Mouse (Mus musculus) heart, embryonic 14.5 days (tissue): Measurements from ENCODE around the gene Prdm9. TPM values are rescaled to one million over a fixed set of nuclear protein-coding genes. Genes with fewer than 3 reads are reported as not detected.
"Not testable (repeated sequence)": the region's sequence is repeated elsewhere in the genome, so short reads cannot be mapped to it uniquely, and the experiment has no call there.

ENCODE experiments used
- ATAC-seq: fragments of 200-750 bp; cut with Nextera tagmentation; 2 replicates; pipeline ENCODE4 v1.8.0; 2017; ENCODE audit warnings: low read depth, moderate TSS enrichment; ENCODE audit not compliant: insufficient number of reproducible peaks, insufficient read depth, low FRiP score
- H3K27ac ChIP-seq, 2 experiments: fragments of 200-500 bp in 1 of 2; fragments of 300-500 bp in 1 of 2; sonication (generic) in 1 of 2; replicated peaks in 1 of 2; 2 replicates each; pipeline ENCODE4 v1.5.1; 2012 to 2014; ENCODE audit warnings: low read depth in 2 of 2, low read length in 2 of 2, control low read depth in 1 of 2, mild to moderate bottlenecking in 1 of 2, mixed read lengths in 1 of 2; ENCODE audit not compliant: control insufficient read depth in 1 of 2, insufficient read depth in 1 of 2
- H3K27me3 ChIP-seq: fragments of 300-500 bp; sonication (generic); 2 replicates; pipeline ENCODE4 v1.6.1; 2014; ENCODE audit warnings: mild to moderate bottlenecking, low read length, control low read depth; ENCODE audit not compliant: control insufficient read depth, insufficient read depth
- H3K36me3 ChIP-seq: fragments of 300-500 bp; sonication (generic); 2 replicates; pipeline ENCODE4 v1.6.1; 2014; ENCODE audit warnings: mild to moderate bottlenecking, control low read depth, low read length, mixed read lengths; ENCODE audit not compliant: control insufficient read depth, insufficient read depth
- H3K4me1 ChIP-seq, 2 experiments: fragments of 200-500 bp in 1 of 2; fragments of 300-500 bp in 1 of 2; sonication (generic) in 1 of 2; 2 replicates each; pipeline ENCODE4 v1.6.1; 2012 to 2014; ENCODE audit warnings: low read length in 2 of 2, control low read depth in 1 of 2, mixed read lengths in 1 of 2; ENCODE audit not compliant: control insufficient read depth in 2 of 2, insufficient read depth in 2 of 2
- H3K4me2 ChIP-seq: fragments of 300-500 bp; sonication (generic); 2 replicates; pipeline ENCODE4 v1.6.1; 2014; ENCODE audit warnings: mild to moderate bottlenecking, low read length
- H3K4me3 ChIP-seq, 2 experiments: fragments of 200-500 bp in 1 of 2; fragments of 300-500 bp in 1 of 2; sonication (generic) in 1 of 2; 2 replicates each; pipeline ENCODE4 v1.5.1; 2012 to 2014; ENCODE audit warnings: low read length in 2 of 2, mild to moderate bottlenecking in 2 of 2, control low read depth in 1 of 2, low read depth in 1 of 2, moderate library complexity in 1 of 2; ENCODE audit not compliant: control insufficient read depth in 1 of 2, insufficient read depth in 1 of 2
- H3K9ac ChIP-seq: fragments of 300-500 bp; sonication (generic); 2 replicates; pipeline ENCODE4 v1.6.1; 2014; ENCODE audit warnings: mild to moderate bottlenecking, low read length
- H3K9me3 ChIP-seq: fragments of 300-500 bp; sonication (generic); 2 replicates; pipeline ENCODE4 v1.6.1; 2016; ENCODE audit warnings: low read length, control low read depth; ENCODE audit not compliant: control insufficient read depth
- WGBS: fragments of 180-500 bp; shearing (Covaris S2); extraction: QIAGEN DNeasy Blood & Tissue Kit; methylation state at CpG from one replicate; pipeline ENCODE4 v1.1.7; 2014; 5-methylcytosine and 5-hydroxymethylcytosine counted together
- polyA plus RNA-seq: library from polyadenylated mRNA; unstranded; fragments of >200 nt; fragmentation: Nextera tagmentation; extraction: Ambion mirVana; gene quantifications from 2 replicates; pipeline ENCODE4 v1.2.1, GENCODE M21; 2014

Gene Prdm9
- polyA plus RNA-seq, 1 experiment from 2014 or later = 0.78 TPM

DNA sequence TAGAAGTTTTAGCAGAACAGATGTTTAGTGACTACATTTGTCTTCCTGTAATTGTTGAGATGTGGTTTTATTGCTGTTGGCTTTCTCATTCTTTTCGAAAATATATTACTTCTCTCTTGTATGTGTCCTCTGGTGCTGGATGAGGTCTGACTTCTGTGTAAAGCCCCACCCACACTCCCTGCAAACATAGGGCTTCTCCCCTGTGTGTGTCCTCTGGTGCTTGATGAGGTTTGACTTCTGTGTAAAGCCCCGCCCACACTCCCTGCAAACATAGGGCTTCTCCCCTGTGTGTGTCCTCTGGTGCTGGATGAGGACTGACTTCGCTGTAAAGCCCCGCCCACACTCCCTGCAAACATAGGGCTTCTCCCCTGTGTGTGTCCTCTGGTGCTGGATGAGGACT is 20.3 kb downstream of the Prdm9 start:
- H3K4me1 ChIP-seq, H3K9ac ChIP-seq, ATAC-seq, H3K27me3 ChIP-seq, H3K27ac ChIP-seq, H3K9me3 ChIP-seq, H3K36me3 ChIP-seq, H3K4me2 ChIP-seq, H3K4me3 ChIP-seq: not testable (repeated sequence)
- 47% methylated on average over 3 of the region's 4 CpGs for WGBS

DNA sequence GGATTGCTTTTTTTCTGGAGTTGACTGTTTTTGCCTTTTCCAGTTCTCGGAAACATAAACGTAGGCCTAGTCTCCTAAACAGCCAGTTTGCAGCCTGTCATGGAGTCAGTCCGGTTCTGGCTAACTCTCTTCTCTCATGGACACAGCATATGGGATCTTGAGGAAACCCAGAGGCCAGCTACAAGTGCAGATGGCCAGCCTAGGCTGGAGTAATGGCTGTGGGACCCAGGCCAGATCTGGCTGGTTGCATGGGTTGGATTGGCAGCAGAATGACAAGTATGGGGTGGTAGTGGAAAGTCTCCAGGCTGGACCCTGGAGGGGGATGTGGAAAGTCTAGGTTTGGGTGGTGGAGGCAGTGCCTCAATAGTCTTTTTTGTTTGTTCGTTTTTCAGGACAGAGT is 23.8 kb downstream of the Prdm9 start:
- H3K36me3 ChIP-seq = no peaks in the 10 kb centered on the region
- 0 out of 2 replicates have a peak, but pooled peaks cover 9% of the 10 kb centered on the region for H3K27me3 ChIP-seq
- H3K4me3 ChIP-seq = no peak overlapping the region
- no peak overlapping the region for H3K27ac ChIP-seq
- no peaks in the 10 kb centered on the region for H3K4me1 ChIP-seq
- WGBS = 56% methylated on average over 4 of the region's 4 CpGs
- 0 out of 2 replicates have a peak, but pooled peaks cover 4% of the 10 kb centered on the region for H3K9me3 ChIP-seq
- ATAC-seq = no peak
- H3K4me2 ChIP-seq = no peak overlapping the region
- no peak overlapping the region for H3K9ac ChIP-seq

DNA sequence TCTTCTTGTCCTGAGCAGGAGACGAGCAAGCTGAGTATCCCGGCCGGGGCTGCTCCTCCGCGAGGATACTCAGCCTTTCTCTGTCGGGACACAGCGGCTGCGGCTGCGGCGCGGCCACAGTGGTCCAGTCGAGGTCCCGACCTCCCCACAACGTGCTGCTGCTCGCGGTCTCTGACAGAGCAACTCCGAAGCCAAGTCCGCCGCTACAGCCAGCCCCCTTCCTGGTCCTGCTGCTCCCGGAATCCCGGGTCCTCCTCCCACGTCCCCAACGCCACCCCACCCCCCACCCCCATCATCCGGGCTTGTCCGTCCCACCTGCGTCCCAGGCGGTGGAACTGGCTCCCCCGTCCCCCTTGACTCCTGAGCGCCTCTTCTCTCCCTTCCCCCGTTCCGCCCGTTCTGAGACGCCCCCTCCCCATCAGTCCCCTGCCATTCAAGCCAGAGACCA is 27.7 kb downstream of the Prdm9 start:
- H3K9ac ChIP-seq = peak overlapping the region; percentile 32

DNA sequence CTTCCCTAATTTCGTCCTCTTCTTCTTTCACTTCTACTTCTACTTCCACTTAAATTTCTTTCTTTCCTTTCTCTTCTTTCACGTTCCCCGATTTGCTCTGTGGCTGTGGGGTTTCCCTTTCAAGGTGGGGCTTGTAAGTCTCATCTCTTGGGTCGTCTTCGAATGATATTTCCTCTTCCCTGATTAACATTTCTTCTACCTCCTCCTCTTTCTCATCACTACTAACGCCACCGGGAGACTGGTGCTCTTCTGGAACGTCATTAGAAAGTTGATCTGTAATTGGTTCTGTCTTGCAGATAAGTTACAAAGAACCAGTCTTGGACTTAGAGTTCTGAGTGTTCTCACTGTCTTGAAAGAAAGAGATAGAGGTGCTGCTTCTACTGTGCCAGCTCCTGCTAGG is 28.2 kb downstream of the Prdm9 start:
- H3K36me3 ChIP-seq = no peaks in the 10 kb centered on the region
- peak overlapping the region; percentile 38 to 46; a peak in 3 of 4 replicates for H3K4me3 ChIP-seq
- no peaks in the 10 kb centered on the region for H3K9me3 ChIP-seq
- H3K27ac ChIP-seq = no peak overlapping the region
- H3K4me2 ChIP-seq = peak overlapping the region; percentile 74
- H3K27me3 ChIP-seq = 0 out of 2 replicates have a peak, but pooled peaks cover 14% of the 10 kb centered on the region
- ATAC-seq = no peak
- no peaks in the 10 kb centered on the region for H3K4me1 ChIP-seq
- peak overlapping the region; percentile 32; the same call in 1 of the 2 replicates for H3K9ac ChIP-seq
- 19% methylated on average over 8 of the region's 8 CpGs for WGBS

More for the DNA sequence above, 27.7 kb downstream of the Prdm9 start:
- Histone ChIP-seq H3K9me3 (no peaks in the 10 kb centered on the region), H3K4me2 (peak overlapping the region; percentile 74), H3K27me3 (0 out of 2 replicates have a peak, but pooled peaks cover 14% of the 10 kb centered on the region), H3K27ac (no peak overlapping the region), H3K4me1 (no peaks in the 10 kb centered on the region), H3K4me3 (peak overlapping the region; percentile 38 to 46), H3K36me3 (no peaks in the 10 kb centered on the region)
- ATAC-seq = no peak; the same call in 1 of the 2 replicates
- under 1% methylated on average over 33 of the region's 33 CpGs for WGBS

DNA sequence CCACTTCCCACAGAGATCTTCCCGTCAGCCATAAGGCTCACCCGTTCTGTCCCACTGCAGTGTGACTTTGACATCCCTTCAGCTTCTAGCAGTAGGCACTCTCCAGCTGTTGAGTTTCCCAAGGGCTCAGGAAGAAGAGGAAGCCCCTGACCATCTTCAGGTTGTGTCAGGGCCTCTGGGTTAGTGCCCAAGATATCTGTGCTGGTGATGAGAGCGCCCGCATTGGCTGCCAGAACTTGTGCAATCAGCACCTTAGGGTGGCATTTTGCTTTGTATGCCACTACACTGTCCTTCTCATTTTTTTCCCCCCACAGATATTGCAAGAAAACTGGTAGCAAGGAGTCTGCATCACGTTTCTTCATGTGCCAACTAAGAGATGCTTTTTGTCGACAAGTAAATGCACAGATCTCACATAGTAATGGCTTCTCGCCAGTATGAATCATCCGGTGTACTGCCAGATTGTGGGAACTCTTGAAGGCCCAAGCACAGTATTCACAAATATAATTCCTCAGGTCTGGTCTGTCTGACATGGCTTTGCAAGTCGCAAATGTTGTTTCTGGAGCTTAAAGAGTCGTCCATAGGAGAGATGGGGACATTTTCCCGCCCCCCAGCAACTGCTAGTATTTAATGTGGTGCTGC is 28.9 kb downstream of the Prdm9 start:
- Histone ChIP-seq H3K27ac (no peak overlapping the region), H3K36me3 (no peaks in the 10 kb centered on the region), H3K9ac (no peak overlapping the region), H3K4me1 (no peaks in the 10 kb centered on the region), H3K4me2 (0 out of 2 replicates have a peak overlapping the region, but pooled peaks have one; percentile 74), H3K27me3 (0 out of 2 replicates have a peak, but pooled peaks cover 14% of the 10 kb centered on the region), H3K4me3 (no peak overlapping the region), H3K9me3 (no peaks in the 10 kb centered on the region)
- ATAC-seq = no peak
- WGBS = 54% methylated on average over 11 of the region's 11 CpGs

DNA sequence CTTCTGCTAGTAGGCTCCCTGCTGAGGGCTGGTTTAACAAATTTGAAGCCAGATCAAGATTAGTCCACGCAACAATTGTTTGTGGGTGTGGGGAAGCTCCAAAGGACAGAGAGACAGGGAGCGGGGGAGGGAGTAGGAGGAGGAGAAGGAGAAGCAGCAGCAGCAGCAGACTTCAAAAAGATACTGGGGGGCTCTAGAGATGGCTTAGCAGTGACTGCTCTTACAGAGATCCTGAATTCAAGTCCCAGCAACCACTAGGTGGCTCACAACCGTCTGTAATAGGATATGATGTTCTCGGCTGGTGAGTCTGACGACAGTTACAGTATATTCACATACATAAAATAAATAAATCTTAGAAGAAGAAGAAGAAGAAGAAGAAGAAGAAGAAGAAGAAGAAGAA is 34.0 kb downstream of the Prdm9 start:
- Histone ChIP-seq H3K9me3 (no peaks in the 10 kb centered on the region), H3K9ac (no peak overlapping the region)
- no peak for ATAC-seq

DNA sequence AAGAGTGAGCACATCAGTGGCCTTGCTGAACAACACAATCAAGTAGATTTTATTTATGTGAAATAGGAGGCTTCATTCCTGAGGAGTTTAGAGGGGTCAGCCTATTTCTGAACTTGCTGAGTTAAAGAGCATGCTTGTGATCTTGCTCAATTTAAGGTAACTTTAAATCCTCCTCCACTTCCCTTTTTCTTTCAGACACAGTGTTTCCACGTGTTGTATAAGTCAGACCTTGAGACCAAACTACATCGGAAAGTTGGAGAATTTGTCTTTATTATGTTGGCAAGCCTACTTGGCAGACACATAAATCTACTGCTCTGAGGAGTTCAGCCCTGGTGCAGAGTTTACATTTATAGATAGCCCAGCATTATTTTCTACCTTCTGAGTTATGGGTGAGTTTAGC is 35.3 kb downstream of the Prdm9 start:
- peaks cover 18% of the 10 kb centered on the region for H3K36me3 ChIP-seq
- H3K4me1 ChIP-seq = peaks cover 5 to 12% of the 10 kb centered on the region in 2 experiments
- no peak overlapping the region for H3K27ac ChIP-seq
- no peak overlapping the region for H3K9ac ChIP-seq
- 93% methylated on average over 2 of the region's 2 CpGs for WGBS
- ATAC-seq = no peak
- no peaks in the 10 kb centered on the region for H3K27me3 ChIP-seq
- no peak overlapping the region for H3K4me2 ChIP-seq
- no peak overlapping the region for H3K4me3 ChIP-seq
- H3K9me3 ChIP-seq = no peaks in the 10 kb centered on the region

More for the DNA sequence above, 34.0 kb downstream of the Prdm9 start:
- H3K27ac ChIP-seq = no peak overlapping the region
- peaks cover 6% of the 10 kb centered on the region for H3K36me3 ChIP-seq
- H3K4me2 ChIP-seq = no peak overlapping the region
- 0 out of 2 replicates have a peak, but pooled peaks cover 3% of the 10 kb centered on the region for H3K27me3 ChIP-seq
- peaks cover 5 to 12% of the 10 kb centered on the region in 2 experiments for H3K4me1 ChIP-seq
- no peak overlapping the region for H3K4me3 ChIP-seq
- WGBS = 13% methylated on average over 5 of the region's 5 CpGs
